Mouse (Mus musculus) kidney, embryonic 14.5 days (tissue): ENCODE data around the gene Col27a1. TPM values are rescaled to one million over a fixed set of nuclear protein-coding genes. Genes with fewer than 3 reads are reported as not detected.

Experiments
- ATAC-seq: fragments of 200-750 bp; cut with Nextera tagmentation; 2 replicates; pipeline ENCODE4 v1.8.0; 2017; ENCODE audit warnings: moderate number of reproducible peaks, mild to moderate bottlenecking, moderate TSS enrichment, moderate library complexity; ENCODE audit not compliant: low FRiP score, low TSS enrichment
- H3K27ac ChIP-seq: fragments of 300-500 bp; sonication (generic); 2 replicates; pipeline ENCODE4 v1.5.1; 2014; ENCODE audit warnings: low read depth, mild to moderate bottlenecking, low read length, moderate library complexity, mixed read lengths
- H3K27me3 ChIP-seq: fragments of 300-500 bp; sonication (generic); 2 replicates; pipeline ENCODE4 v1.6.1; 2014; ENCODE audit warnings: mild to moderate bottlenecking, low read length; ENCODE audit not compliant: control insufficient read depth, insufficient read depth
- H3K36me3 ChIP-seq: fragments of 300-500 bp; sonication (generic); 2 replicates; pipeline ENCODE4 v1.6.1; 2014; ENCODE audit warnings: low read length, mixed read lengths; ENCODE audit not compliant: control insufficient read depth, insufficient read depth
- H3K4me1 ChIP-seq: fragments of 300-500 bp; sonication (generic); 2 replicates; pipeline ENCODE4 v1.6.1; 2014; ENCODE audit warnings: low read length, mixed read lengths; ENCODE audit not compliant: control insufficient read depth, insufficient read depth
- H3K4me2 ChIP-seq: fragments of 300-500 bp; sonication (generic); replicated peaks from 2 replicates; pipeline ENCODE4 v1.6.1; 2014; ENCODE audit warnings: low read depth, mild to moderate bottlenecking, low read length
- H3K4me3 ChIP-seq: fragments of 300-500 bp; sonication (generic); 2 replicates; pipeline ENCODE4 v1.5.1; 2014; ENCODE audit warnings: mild to moderate bottlenecking, low read length
- H3K9ac ChIP-seq: fragments of 300-500 bp; sonication (generic); 2 replicates; pipeline ENCODE4 v1.6.1; 2014; ENCODE audit warnings: low read depth, mild to moderate bottlenecking, low read length, moderate library complexity
- H3K9me3 ChIP-seq: fragments of 300-500 bp; sonication (generic); 2 replicates; pipeline ENCODE4 v1.6.1; 2016; ENCODE audit warnings: low read length; ENCODE audit not compliant: control insufficient read depth
- WGBS: fragments of 180-500 bp; shearing (Covaris S2); extraction: QIAGEN DNeasy Blood & Tissue Kit; methylation state at CpG from one replicate; pipeline ENCODE4 v1.1.7; 2014; 5-methylcytosine and 5-hydroxymethylcytosine counted together
- polyA plus RNA-seq: library from polyadenylated mRNA; unstranded; fragments of >200 nt; fragmentation: Nextera tagmentation; extraction: Ambion mirVana; gene quantifications from 2 replicates; pipeline ENCODE4 v1.2.1, GENCODE M21; 2014

Gene Col27a1
- polyA plus RNA-seq, 1 experiment from 2014 or later = 8.8 TPM

GRCm38 (mm10) chr4:63345261-63345660, 131.5 kb downstream of the Col27a1 start:
- Histone ChIP-seq H3K27me3 (no peaks in the 10 kb centered on the region), H3K27ac (no peak overlapping the region), H3K9me3 (no peaks in the 10 kb centered on the region), H3K36me3 (no peaks in the 10 kb centered on the region), H3K4me2 (no peak overlapping the region), H3K4me1 (no peaks in the 10 kb centered on the region), H3K4me3 (no peak overlapping the region), H3K9ac (no peak overlapping the region)
- ATAC-seq = no peak

- WGBS = 83% methylated on average over 4 of the region's 4 CpGs
- H3K9ac ChIP-seq = no peak overlapping the region
- no peak overlapping the region for H3K4me2 ChIP-seq
- no peaks in the 10 kb centered on the region for H3K36me3 ChIP-seq
- H3K27ac ChIP-seq = no peak overlapping the region
- no peaks in the 10 kb centered on the region for H3K9me3 ChIP-seq
- ATAC-seq = no peak
- H3K4me3 ChIP-seq = no peak overlapping the region
- H3K4me1 ChIP-seq = no peaks in the 10 kb centered on the region
- H3K27me3 ChIP-seq = no peaks in the 10 kb centered on the region
Observed at GRCm38 (mm10) chr4:63346659-63347058, 132.9 kb downstream of the Col27a1 start.

- no peak for ATAC-seq
- Histone ChIP-seq H3K9ac (no peak overlapping the region), H3K4me2 (no peak overlapping the region), H3K9me3 (no peaks in the 10 kb centered on the region), H3K36me3 (no peaks in the 10 kb centered on the region), H3K27me3 (no peaks in the 10 kb centered on the region), H3K27ac (no peak overlapping the region), H3K4me3 (no peak overlapping the region), H3K4me1 (no peaks in the 10 kb centered on the region)
- 68% methylated on average over 6 of the region's 6 CpGs for WGBS
Observed at GRCm38 (mm10) chr4:63348524-63348923, 134.7 kb downstream of the Col27a1 start.

GRCm38 (mm10) chr4:63355877-63356665, 142.3 kb downstream of the Col27a1 start, which contains the start of gene Orm3:
Gene Orm3 (plus strand): TSS chr4:63356162.
- Histone ChIP-seq H3K9ac (no peak within 1 kb of the TSS), H3K36me3 (no peaks in the 10 kb centered on the region), H3K4me1 (no peaks in the 10 kb centered on the region), H3K27ac (no peak within 1 kb of the TSS), H3K27me3 (no peaks in the 10 kb centered on the region), H3K4me3 (no peak within 1 kb of the TSS), H3K9me3 (no peaks in the 10 kb centered on the region), H3K4me2 (no peak within 1 kb of the TSS)
- no peak for ATAC-seq
- 65% methylated on average over 4 of the region's 4 CpGs for WGBS

- no peaks in the 10 kb centered on the region for H3K9me3 ChIP-seq
- ATAC-seq = no peak
- H3K36me3 ChIP-seq = no peaks in the 10 kb centered on the region
- no peak overlapping the region for H3K9ac ChIP-seq
- no peak overlapping the region for H3K4me2 ChIP-seq
- H3K27me3 ChIP-seq = no peaks in the 10 kb centered on the region
- WGBS = 54% methylated on average over 2 of the region's 2 CpGs
- H3K4me3 ChIP-seq = no peak overlapping the region
- H3K4me1 ChIP-seq = no peaks in the 10 kb centered on the region
- H3K27ac ChIP-seq = no peak overlapping the region
Observed at GRCm38 (mm10) chr4:63356981-63357570, 143.3 kb downstream of the Col27a1 start.

GRCm38 (mm10) chr4:63359861-63360260, 146.1 kb downstream of the Col27a1 start:
- Histone ChIP-seq H3K9ac (no peak overlapping the region), H3K9me3 (no peaks in the 10 kb centered on the region), H3K27me3 (no peaks in the 10 kb centered on the region), H3K36me3 (no peaks in the 10 kb centered on the region), H3K4me1 (no peaks in the 10 kb centered on the region), H3K27ac (no peak overlapping the region), H3K4me3 (no peak overlapping the region), H3K4me2 (no peak overlapping the region)
- no peak for ATAC-seq
- 74% methylated on average over 6 of the region's 6 CpGs for WGBS

- no peak for ATAC-seq
- H3K4me2 ChIP-seq = no peak within 1 kb of the TSS
- H3K4me1 ChIP-seq = no peaks in the 10 kb centered on the region
- 74% methylated on average over 5 of the region's 5 CpGs for WGBS
- H3K27ac ChIP-seq = no peak within 1 kb of the TSS
- no peaks in the 10 kb centered on the region for H3K27me3 ChIP-seq
- no peaks in the 10 kb centered on the region for H3K36me3 ChIP-seq
- no peak within 1 kb of the TSS for H3K9ac ChIP-seq
- H3K9me3 ChIP-seq = no peaks in the 10 kb centered on the region
- no peak within 1 kb of the TSS for H3K4me3 ChIP-seq
Observed at GRCm38 (mm10) chr4:63362150-63362549, 148.3 kb downstream of the Col27a1 start, which contains the start of gene Orm2. Gene Orm2 (plus strand): TSS chr4:63362449.

- Histone ChIP-seq H3K4me2 (no peak overlapping the region), H3K4me3 (no peak overlapping the region), H3K27me3 (no peaks in the 10 kb centered on the region), H3K36me3 (peaks cover 36% of the 10 kb centered on the region; the same call in 1 of the 2 replicates), H3K27ac (no peak overlapping the region), H3K4me1 (no peaks in the 10 kb centered on the region), H3K9ac (no peak overlapping the region), H3K9me3 (no peaks in the 10 kb centered on the region)
- peak; percentile 11; the same call in 1 of the 2 replicates for ATAC-seq
- 30% methylated on average over 4 of the region's 4 CpGs for WGBS
Observed at GRCm38 (mm10) chr4:63368577-63368976, 154.8 kb downstream of the Col27a1 start.

GRCm38 (mm10) chr4:63370897-63371296, 157.1 kb downstream of the Col27a1 start:
- no peak overlapping the region for H3K4me2 ChIP-seq
- WGBS = 66% methylated on average over 7 of the region's 7 CpGs
- H3K4me1 ChIP-seq = no peaks in the 10 kb centered on the region
- no peaks in the 10 kb centered on the region for H3K27me3 ChIP-seq
- no peak overlapping the region for H3K4me3 ChIP-seq
- no peak for ATAC-seq
- no peaks in the 10 kb centered on the region for H3K9me3 ChIP-seq
- no peak overlapping the region for H3K27ac ChIP-seq
- peaks cover 45% of the 10 kb centered on the region; the same call in 1 of the 2 replicates for H3K36me3 ChIP-seq
- H3K9ac ChIP-seq = no peak overlapping the region
